Mouse (Mus musculus): ENCODE measurements at regions not wholly inside any gene's neighbourhood (a gene's known extent, or its start where the extent isn't known, plus 50 kb on each side); places are given as distances from the start of the nearest gene placed in this dataset.

DNA sequence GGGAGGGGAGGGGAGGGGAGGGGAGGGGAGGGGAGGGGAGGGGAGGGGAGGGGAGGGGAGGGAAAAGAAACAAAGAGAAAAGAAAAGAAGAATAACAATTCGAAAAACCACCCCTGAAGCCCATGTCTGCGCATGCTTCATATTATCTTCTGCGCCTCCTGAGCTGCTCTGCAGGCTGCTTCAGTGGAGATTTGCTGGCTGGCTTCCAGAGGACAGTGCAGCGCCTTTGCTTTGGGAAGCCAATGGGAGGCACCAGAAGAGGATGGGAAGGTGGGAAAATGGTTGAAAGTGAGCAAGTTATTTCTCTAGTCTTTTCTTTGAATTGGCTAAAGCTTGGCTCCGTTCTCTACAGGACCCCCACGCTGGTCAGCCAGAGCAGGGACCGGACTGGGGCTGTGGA lies 137.8 kb upstream of the Tbca start (continued):
- TF ChIP-seq USF2 (conservative IDR thresholded peaks at IDR 0.05; ENCODE audit: low read depth, low read length): no peak

DNA sequence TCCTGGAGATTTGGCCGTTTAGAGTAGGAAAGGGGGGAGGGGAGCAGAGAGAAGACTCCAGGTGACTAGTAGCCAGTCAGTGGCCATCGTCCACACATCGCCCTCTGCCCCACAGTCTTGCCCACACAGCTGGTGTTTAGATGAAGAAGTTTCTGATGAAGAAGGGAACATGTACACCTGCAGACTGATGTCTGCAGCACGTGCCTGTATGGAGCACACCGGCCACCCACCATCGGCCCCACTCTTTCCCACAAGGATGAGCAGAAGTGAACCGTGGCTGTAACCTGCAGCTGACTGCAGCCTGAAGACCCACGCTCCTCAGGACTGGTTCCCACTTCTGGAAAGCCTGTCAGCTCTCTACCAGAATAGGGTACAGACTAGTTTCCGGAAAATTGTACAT lies 121.1 kb upstream of the Tbca start:
- Histone ChIP-seq H3K27me3 (replicated peaks) (no peaks in the 10 kb centered on the region), H3K4me2 (ENCODE audit: insufficient read depth, low read depth, poor library complexity, severe bottlenecking) (no peak overlapping the region), H3K79me2 (replicated peaks; ENCODE audit: control insufficient read depth, extremely low read depth, insufficient read depth, poor library complexity, severe bottlenecking) (no peaks in the 10 kb centered on the region), H3K36me3 (replicated peaks in 1 of 2; ENCODE audit: control insufficient read depth in 1 of 2, insufficient read depth in 1 of 2, low read length in 1 of 2) (no peaks in the 10 kb centered on the region), H3K4me1 (ENCODE audit: control insufficient read depth in 1 of 2, insufficient read depth in 2 of 2) (peaks cover 3 to 4% of the 10 kb centered on the region in 2 experiments; a peak in 3 of 4 replicates), H3K4me3 (replicated peaks in 1 of 3; ENCODE audit: low read depth in 2 of 3, low read length in 2 of 3, poor library complexity in 1 of 3) (no peak overlapping the region), H3K27ac (ENCODE audit: insufficient read depth, low read depth) (no peak overlapping the region), H3K9me3 (replicated peaks; ENCODE audit: low read length) (no peaks in the 10 kb centered on the region), H3K9ac (ENCODE audit: insufficient read depth, low read depth) (no peak overlapping the region)
- dilution Hi-C loops (cut with MboI; ENCODE audit: extremely low pct_ligation_motif_present, extremely low pct_unique_long_range_greater_than_20kb, low sequenced_read_pairs): no loop called here
- no peak for TF ChIP-seq ETS1 (conservative IDR thresholded peaks at IDR 0.05; ENCODE audit: low read depth, low read length)
- no peak for TF ChIP-seq USF2 (conservative IDR thresholded peaks at IDR 0.05; ENCODE audit: low read depth, low read length)
- TF ChIP-seq KAT2A (IDR thresholded peaks at IDR 0.05; ENCODE audit: insufficient replicate concordance, low read length): no peak
- no peak for TF ChIP-seq MAX (IDR thresholded peaks at IDR 0.05; ENCODE audit: low read length)
- TF ChIP-seq NRF1 (IDR thresholded peaks at IDR 0.05; ENCODE audit: low read depth, low read length): no peak
- TF ChIP-seq ELF1 (IDR thresholded peaks at IDR 0.05; ENCODE audit: low read depth, low read length): no peak
- TF ChIP-seq CHD2 (IDR thresholded peaks at IDR 0.05; ENCODE audit: low read length): no peak
- TF ChIP-seq BHLHE40 (IDR thresholded peaks at IDR 0.05; ENCODE audit: low read depth, low read length): no peak
- no peak for TF ChIP-seq ZMIZ1 (IDR thresholded peaks at IDR 0.05; ENCODE audit: low read depth, low read length)
- TF ChIP-seq UBTF (IDR thresholded peaks at IDR 0.05; ENCODE audit: low read depth, low read length): no peak
- no peak for TF ChIP-seq GABPA (IDR thresholded peaks at IDR 0.05; ENCODE audit: insufficient replicate concordance, low read depth, low read length)
- TF ChIP-seq JUND (conservative IDR thresholded peaks at IDR 0.05; ENCODE audit: low read depth, low read length): no peak
- no peak for DNase-seq (ENCODE audit: extremely low read depth)
- in situ Hi-C loops (cut with MboI; ENCODE audit: low pct_ligation_motif_present, low pct_unique_long_range_greater_than_20kb, low sequenced_read_pairs): no loop called here

DNA sequence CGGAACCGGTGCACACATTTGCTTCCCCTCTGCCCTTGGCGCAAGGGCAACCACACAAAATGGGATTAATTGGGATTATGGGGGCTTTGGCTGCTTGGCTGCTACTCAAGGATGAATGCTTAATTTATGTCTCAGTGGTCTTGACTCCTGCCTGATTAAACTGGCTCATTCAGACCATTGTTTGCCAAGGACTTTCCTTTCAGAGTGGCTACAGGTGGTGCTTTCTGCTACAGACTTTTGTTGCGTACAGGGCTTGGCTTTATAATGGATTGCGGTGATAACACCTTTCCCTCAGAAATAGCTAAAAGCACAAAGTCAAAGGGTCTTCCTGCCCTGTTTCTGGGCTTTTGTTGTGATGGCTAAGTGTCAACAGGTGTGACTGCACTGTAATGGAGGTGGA lies 120.4 kb upstream of the Tbca start:
- no peaks in the 10 kb centered on the region for H3K27me3 ChIP-seq (replicated peaks)
- dilution Hi-C loops (cut with MboI; ENCODE audit: extremely low pct_ligation_motif_present, extremely low pct_unique_long_range_greater_than_20kb, low sequenced_read_pairs): no loop called here
- H3K27ac ChIP-seq (ENCODE audit: insufficient read depth, low read depth): no peak overlapping the region
- H3K9ac ChIP-seq (ENCODE audit: insufficient read depth, low read depth): no peak overlapping the region
- in situ Hi-C loops (cut with MboI; ENCODE audit: low pct_ligation_motif_present, low pct_unique_long_range_greater_than_20kb, low sequenced_read_pairs): no loop called here
- H3K4me2 ChIP-seq (ENCODE audit: insufficient read depth, low read depth, poor library complexity, severe bottlenecking): no peak overlapping the region
- H3K4me1 ChIP-seq (ENCODE audit: control insufficient read depth in 1 of 2, insufficient read depth in 2 of 2): peaks cover 3 to 4% of the 10 kb centered on the region in 2 experiments; a peak in 3 of 4 replicates
- no peak for DNase-seq (ENCODE audit: extremely low read depth)
- no peak overlapping the region for H3K4me3 ChIP-seq (replicated peaks in 1 of 3; ENCODE audit: low read depth in 2 of 3, low read length in 2 of 3, poor library complexity in 1 of 3)
- H3K36me3 ChIP-seq (replicated peaks in 1 of 2; ENCODE audit: control insufficient read depth in 1 of 2, insufficient read depth in 1 of 2, low read length in 1 of 2): no peaks in the 10 kb centered on the region
- no peaks in the 10 kb centered on the region for H3K9me3 ChIP-seq (replicated peaks; ENCODE audit: low read length)
- no peak for TF ChIP-seq GABPA (IDR thresholded peaks at IDR 0.05; ENCODE audit: insufficient replicate concordance, low read depth, low read length)
- no peaks in the 10 kb centered on the region for H3K79me2 ChIP-seq (replicated peaks; ENCODE audit: control insufficient read depth, extremely low read depth, insufficient read depth, poor library complexity, severe bottlenecking)
